8 mouse cellular contexts compared by ENCODE assay signal in the genomic region with DNA sequence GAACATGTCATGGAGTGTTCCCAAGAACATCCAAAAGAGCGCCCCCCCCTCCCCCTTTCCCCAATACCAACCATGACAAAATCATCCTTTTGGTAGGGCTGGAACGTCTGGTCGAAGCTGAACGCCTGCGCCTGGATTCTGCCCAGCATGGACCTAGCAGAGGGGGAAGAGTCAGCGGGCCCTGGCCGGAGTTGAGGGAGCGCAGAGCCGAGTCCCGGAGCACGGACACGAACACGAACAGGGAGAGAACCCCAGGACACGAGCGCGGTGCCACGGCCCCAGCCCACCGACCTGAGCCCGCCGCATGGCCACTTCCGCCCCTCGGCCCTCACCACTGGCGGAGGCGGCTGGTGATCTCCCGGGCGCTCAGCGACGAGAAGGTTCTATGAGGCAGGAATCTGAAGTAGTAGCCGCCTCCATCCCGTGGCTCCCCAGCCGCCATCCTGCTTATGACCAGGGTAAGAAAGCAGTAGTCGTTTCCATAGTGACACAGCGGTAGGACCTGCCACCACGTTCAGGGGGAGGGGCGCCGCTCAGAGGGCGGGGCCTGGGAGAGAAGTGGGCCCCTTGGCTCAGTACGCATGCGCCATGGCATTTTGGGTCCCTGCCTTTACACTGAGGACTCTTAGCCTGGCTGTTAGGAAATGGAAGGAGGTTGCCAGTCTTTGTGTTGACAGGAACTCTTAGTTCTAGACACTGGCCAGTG. TPM values are rescaled to one million over a fixed set of nuclear protein-coding genes. Genes with fewer than 3 reads are reported as not detected.
DNase-seq lines count a peak whose midpoint lies in the region; ATAC-seq lines count a peak whose summit lies in the region.

Gene Cfap300, minus strand, starts transcription at position 486 of the 706 bp plus-strand sequence.

- peaks cover 16% of the 10 kb centered on the region for H3K4me1 ChIP-seq in hindbrain, embryonic 15.5 days (replicated peaks)

- no peaks in the 10 kb centered on the region for H3K9me3 ChIP-seq in hindbrain, embryonic 15.5 days

- H3K27ac ChIP-seq in hindbrain, embryonic 15.5 days (replicated peaks), result peak within 1 kb of the TSS; percentile 95

- peaks cover 6% of the 10 kb centered on the region; the same call in 1 of the 2 replicates for H3K36me3 ChIP-seq in hindbrain, embryonic 15.5 days

- H3K9ac ChIP-seq in hindbrain, embryonic 15.5 days, result peak within 1 kb of the TSS; percentile 91

- WGBS in hindbrain, embryonic 15.5 days, result under 1% methylated on average over 39 of the region's 39 CpGs

- H3K4me3 ChIP-seq in hindbrain, embryonic 15.5 days, result peak within 1 kb of the TSS; percentile 91

- DNase-seq in ZHBTc4 (ENCODE audit: low read depth, low spot score), result peak; percentile 98
- DNase-seq in gastrocnemius, adult 18-20 months (ENCODE audit: low spot score), result peak; percentile 97
- DNase-seq in layer of hippocampus, postnatal 36 days, result peak; percentile 94 to 95
- peak; percentile 96 for DNase-seq in lung, postnatal 25 days (ENCODE audit: low spot score)
- peak; percentile 97 for DNase-seq in retina, postnatal 1 day
- DNase-seq in thymus, postnatal 4 days, result peak; percentile 98

- no peaks in the 10 kb centered on the region for H3K27me3 ChIP-seq in hindbrain, embryonic 15.5 days

- peak within 1 kb of the TSS; percentile 68 for H3K4me2 ChIP-seq in hindbrain, embryonic 15.5 days

- peak; percentile 99 for ATAC-seq in common myeloid progenitor, adult 5-6 weeks (replicated peaks; ENCODE audit: low read depth, poor library complexity, severe bottlenecking)
- peak; percentile 99 for ATAC-seq in hindbrain, embryonic 15.5 days (ENCODE audit: low FRiP score, low read depth)

RNA-seq across cellular contexts. Expression of gene Cfap300, which starts in this region (rescaled TPM):
- 0.73 TPM in 1 of 2 replicates, not detected in the other for total RNA-seq in common myeloid progenitor, adult 5-6 weeks (2017)
- total RNA-seq in gastrocnemius, adult 18-20 months (2021), result under 1 TPM; 0.50 to 0.64 TPM
- polyA plus RNA-seq in hindbrain, embryonic 15.5 days (2015; fragmentation: Nextera tagmentation; extraction: Ambion mirVana), result 16.0 and 16.7 TPM in 2 replicates
- 10 to 100 TPM; 10.1 to 11.9 TPM for total RNA-seq in layer of hippocampus, postnatal 36 days (2021)

Comparison
In these comparisons a context has a peak if more than half of its experiments do, and no peak if none do; other contexts are left out.
1. Peak in every context shown above with its lines: DNase-seq, ATAC-seq, H3K4me3 ChIP-seq and H3K27ac ChIP-seq.
2. Peak in ATAC-seq in common myeloid progenitor, adult 5-6 weeks; RNA of the gene not detected or under 1 TPM.
3. Peak in DNase-seq in gastrocnemius, adult 18-20 months; RNA of the gene not detected or under 1 TPM.